Mouse (Mus musculus) cerebellum, adult 2 months (tissue): Measurements from ENCODE around the gene Tmem171. TPM values are rescaled to one million over a fixed set of nuclear protein-coding genes. Genes with fewer than 3 reads are reported as not detected.
A peak's percentile ranks its signal among the peaks of the same experiment; 100 is the strongest.

Experiments used
- DNase-seq, 2 experiments: peaks; one replicate each; pipeline ENCODE4 v3.0.0; 2021
- H3K27ac ChIP-seq: fragments of 200-500 bp; 2 replicates; pipeline ENCODE4 v1.5.1; 2012; ENCODE audit warnings: low read length, control low read depth, inconsistent platforms; ENCODE audit not compliant: insufficient read depth
- H3K27me3 ChIP-seq: fragments of 200-500 bp; 2 replicates; pipeline ENCODE4 v1.6.1; 2012; ENCODE audit warnings: inconsistent platforms, mild to moderate bottlenecking, low read length, moderate library complexity; ENCODE audit not compliant: control insufficient read depth, insufficient read depth
- H3K4me1 ChIP-seq: fragments of 200-500 bp; 2 replicates; pipeline ENCODE4 v1.6.1; 2011; ENCODE audit warnings: low read length; ENCODE audit not compliant: control insufficient read depth, insufficient read depth
- H3K4me3 ChIP-seq: fragments of 200-500 bp; replicated peaks from 2 replicates; pipeline ENCODE3; 2011; ENCODE audit warnings: mild to moderate bottlenecking, low read depth, low read length, control low read depth; ENCODE audit not compliant: insufficient read depth
- CTCF ChIP-seq: fragments of 200-500 bp; IDR thresholded peaks from 2 replicates; pipeline ENCODE4 v1.5.1; 2011; ENCODE audit warnings: low read depth, mild to moderate bottlenecking, control low read depth, low read length, moderate library complexity, borderline replicate concordance; ENCODE audit not compliant: insufficient read depth
- POLR2A ChIP-seq: fragments of 200-500 bp; IDR thresholded peaks from 2 replicates; pipeline ENCODE4 v1.6.1; 2011; ENCODE audit warnings: low read length, control low read depth, borderline replicate concordance; ENCODE audit not compliant: insufficient read depth
- WGBS: fragments of 180-500 bp; shearing (Covaris S2); methylation state at CpG from one replicate; pipeline ENCODE4 v1.1.7; 2018; 5-methylcytosine and 5-hydroxymethylcytosine counted together
- polyA plus RNA-seq: library from polyadenylated mRNA; depleted of rRNA; stranded (reverse); fragments of >200 nt; gene quantifications from 2 replicates; pipeline ENCODE4 v1.2.3, GENCODE M21; 2012; rRNA removed

Tmem171 gene
- not detected in 2 replicates for polyA plus RNA-seq

DNA sequence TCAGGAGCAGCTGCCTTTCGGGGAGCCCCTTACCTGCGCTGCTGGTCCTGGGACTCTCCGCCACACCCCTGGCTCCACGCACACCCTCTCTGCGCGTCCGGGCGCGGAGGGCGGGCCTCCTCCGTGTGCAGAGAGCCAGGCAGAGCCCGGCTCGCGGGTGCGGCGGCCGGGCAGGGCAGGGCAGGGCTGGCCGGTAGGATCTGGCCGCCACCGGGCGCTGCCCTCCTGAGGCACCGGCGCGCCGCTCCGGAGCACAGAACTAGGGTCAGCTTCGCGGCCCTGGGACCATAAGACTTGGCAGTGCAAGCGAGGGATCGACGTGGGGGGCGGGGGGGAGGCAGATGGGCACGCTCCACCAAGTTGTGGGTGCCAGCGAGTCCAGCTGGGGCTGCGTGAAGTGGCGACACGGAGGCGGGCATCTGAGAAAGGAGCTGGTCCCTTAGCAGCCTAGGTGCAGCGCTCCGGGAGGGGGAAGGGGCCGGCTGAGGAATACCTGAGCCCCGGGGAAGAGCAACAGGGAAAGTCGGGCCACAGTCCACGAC, at the start of gene Tmem171:
Gene Tmem171, minus strand, starts transcription at position 62 of the 542 bp plus-strand sequence.
- 3% methylated on average over 43 of the region's 44 CpGs for WGBS
- no peak for DNase-seq
- no peak within 1 kb of the TSS for H3K27ac ChIP-seq
- no peak within 1 kb of the TSS for H3K4me3 ChIP-seq
- H3K4me1 ChIP-seq: no peaks in the 10 kb centered on the region
- TF ChIP-seq CTCF (no peak), POLR2A (no peak)
- H3K27me3 ChIP-seq: peaks cover 3% of the 10 kb centered on the region; the same call in 1 of the 2 replicates

DNA sequence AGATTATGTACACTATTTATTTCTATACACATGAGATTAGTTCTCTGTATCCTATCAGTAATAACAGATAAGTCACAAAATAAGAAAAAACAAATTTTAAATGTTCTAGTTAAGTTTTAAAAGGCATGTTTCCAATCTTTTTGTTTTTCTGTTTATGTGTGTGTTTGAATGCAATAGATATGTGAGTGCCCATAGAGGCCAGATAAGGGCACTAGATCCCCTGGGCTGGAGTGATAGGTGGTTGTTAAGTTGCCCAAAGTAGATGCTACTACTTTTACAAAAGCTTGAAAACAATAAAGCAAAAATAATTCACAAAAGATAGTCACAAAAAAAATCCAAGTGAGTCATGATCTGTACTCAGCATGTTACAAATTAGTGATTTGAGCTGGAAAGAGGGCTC, 49.2 kb upstream of the Tmem171 start:
- TF ChIP-seq CTCF (no peak), POLR2A (no peak)
- DNase-seq: no peak
- Histone ChIP-seq H3K4me3 (no peak overlapping the region), H3K27me3 (no peaks in the 10 kb centered on the region), H3K4me1 (no peaks in the 10 kb centered on the region), H3K27ac (no peak overlapping the region)

- no peak for TF ChIP-seq POLR2A
- TF ChIP-seq CTCF: no peak
- H3K4me1 ChIP-seq: no peaks in the 10 kb centered on the region
- WGBS: 84% methylated on average over 6 of the region's 6 CpGs
These were observed 48.6 kb upstream of the Tmem171 start for GRCm38 (mm10) chr13:98743214-98743613.

GRCm38 (mm10) chr13:98738213-98738612, 43.6 kb upstream of the Tmem171 start:
- H3K27ac ChIP-seq: no peak overlapping the region
- DNase-seq: no peak

More at GRCm38 (mm10) chr13:98743214-98743613, 48.6 kb upstream of the Tmem171 start:
- Histone ChIP-seq H3K27me3 (no peaks in the 10 kb centered on the region), H3K4me3 (no peak overlapping the region), H3K27ac (no peak overlapping the region)
- no peak for DNase-seq

DNA sequence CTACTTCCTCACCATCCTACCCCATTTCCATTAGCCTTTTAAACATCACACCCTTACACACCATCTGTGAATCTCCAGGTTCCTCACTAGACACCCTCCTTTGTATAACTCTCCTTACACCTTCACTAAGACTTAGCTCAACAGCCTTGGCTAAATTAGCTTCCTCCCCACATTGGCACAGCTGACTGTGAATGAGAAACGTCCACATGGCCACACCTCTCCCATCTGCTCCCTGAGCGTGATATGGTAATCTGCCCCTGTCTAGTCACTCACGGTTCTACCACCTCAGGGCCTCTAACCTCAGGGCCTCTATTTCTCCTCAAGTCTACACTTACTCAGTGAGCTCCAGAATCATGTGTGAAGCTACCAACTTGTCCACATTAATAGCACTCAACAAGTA, 38.7 kb upstream of the Tmem171 start:
- H3K4me1 ChIP-seq: no peaks in the 10 kb centered on the region
- 5% methylated on average over 3 of the region's 3 CpGs for WGBS
- peak in 1 of 2 experiments; percentile 7 for DNase-seq
- H3K27me3 ChIP-seq: no peaks in the 10 kb centered on the region
- no peak for TF ChIP-seq POLR2A
- TF ChIP-seq CTCF: no peak
- no peak overlapping the region for H3K4me3 ChIP-seq
- H3K27ac ChIP-seq: no peak overlapping the region

More at GRCm38 (mm10) chr13:98738213-98738612, 43.6 kb upstream of the Tmem171 start:
- no peaks in the 10 kb centered on the region for H3K4me1 ChIP-seq
- no peaks in the 10 kb centered on the region for H3K27me3 ChIP-seq
- H3K4me3 ChIP-seq: no peak overlapping the region
- WGBS: 92% methylated on average over 2 of the region's 2 CpGs
- no peak for TF ChIP-seq CTCF
- no peak for TF ChIP-seq POLR2A

DNA sequence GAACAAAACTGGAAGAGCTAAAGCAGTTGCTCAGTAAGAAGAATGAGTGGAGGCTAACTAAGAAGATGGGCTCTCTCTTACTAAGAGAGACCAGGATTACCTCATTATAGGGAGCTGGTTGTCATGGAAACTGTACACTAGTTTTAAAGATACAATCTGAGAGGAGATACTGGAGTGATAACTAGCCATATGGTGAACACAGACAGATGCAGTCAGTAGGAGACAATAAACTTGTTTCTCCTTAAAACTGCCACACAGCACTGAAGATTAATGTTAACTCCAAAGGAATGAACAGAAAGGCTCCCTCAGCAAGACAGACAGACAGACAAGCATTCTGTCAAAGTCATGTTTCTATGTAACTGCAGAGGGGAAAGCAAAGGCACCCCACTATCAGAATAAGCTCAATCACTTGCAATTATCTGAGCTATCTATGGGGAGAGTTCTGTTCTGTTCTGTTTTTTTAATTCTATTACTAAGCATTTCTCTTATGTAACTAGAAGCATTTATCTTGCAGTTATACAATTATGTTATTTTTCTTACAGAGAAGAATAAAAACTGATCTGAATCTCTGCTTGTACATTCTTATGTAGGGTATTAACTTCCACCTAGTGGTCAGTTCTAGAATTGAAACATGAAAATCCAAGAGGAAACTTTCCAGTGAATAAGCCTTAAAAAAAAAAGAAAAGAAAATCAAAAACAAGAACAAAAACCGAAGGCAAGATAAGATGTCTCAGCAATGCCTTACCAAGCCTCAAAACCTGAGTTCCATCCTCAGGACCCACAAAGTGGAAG, 34.8 kb upstream of the Tmem171 start:
- no peak for DNase-seq
- Histone ChIP-seq H3K27ac (no peak overlapping the region), H3K4me3 (no peak overlapping the region), H3K4me1 (no peaks in the 10 kb centered on the region), H3K27me3 (no peaks in the 10 kb centered on the region)
- TF ChIP-seq POLR2A (no peak), CTCF (no peak)
- 57% methylated on average over 1 of the region's 1 CpGs for WGBS

DNA sequence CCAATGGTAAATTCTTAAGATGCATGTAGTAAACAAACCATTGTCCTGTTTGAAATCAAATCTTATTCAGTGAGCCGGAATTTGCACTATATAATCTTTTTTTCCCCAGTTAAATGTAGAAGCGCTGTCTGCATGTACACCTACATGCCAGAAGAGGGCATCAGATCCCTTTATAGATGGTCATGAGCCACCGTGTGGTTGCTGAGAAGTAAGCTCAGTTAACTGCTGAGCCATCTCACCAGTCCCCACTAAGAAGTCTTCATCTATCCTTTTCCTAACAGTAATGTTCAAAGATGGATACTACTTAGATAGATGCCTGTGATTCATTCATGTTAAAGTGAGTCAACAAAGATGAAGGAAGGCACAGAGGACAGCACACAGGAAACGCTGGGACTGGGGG, 31.9 kb upstream of the Tmem171 start:
- Histone ChIP-seq H3K4me3 (no peak overlapping the region), H3K4me1 (no peaks in the 10 kb centered on the region), H3K27me3 (no peaks in the 10 kb centered on the region), H3K27ac (no peak overlapping the region)
- peak in 1 of 2 experiments; percentile 8 for DNase-seq
- WGBS: 58% methylated on average over 4 of the region's 4 CpGs
- peak; percentile 10; the same call in 1 of the 2 replicates for TF ChIP-seq CTCF
- no peak for TF ChIP-seq POLR2A

GRCm38 (mm10) chr13:98723430-98723829, 28.8 kb upstream of the Tmem171 start:
- Histone ChIP-seq H3K4me1 (no peaks in the 10 kb centered on the region), H3K4me3 (no peak overlapping the region), H3K27ac (no peak overlapping the region), H3K27me3 (no peaks in the 10 kb centered on the region)
- WGBS: 99% methylated on average over 1 of the region's 1 CpGs
- DNase-seq: no peak
- TF ChIP-seq CTCF (no peak), POLR2A (no peak)
